8 mouse cellular contexts compared by ENCODE assay signal in the genomic region with DNA sequence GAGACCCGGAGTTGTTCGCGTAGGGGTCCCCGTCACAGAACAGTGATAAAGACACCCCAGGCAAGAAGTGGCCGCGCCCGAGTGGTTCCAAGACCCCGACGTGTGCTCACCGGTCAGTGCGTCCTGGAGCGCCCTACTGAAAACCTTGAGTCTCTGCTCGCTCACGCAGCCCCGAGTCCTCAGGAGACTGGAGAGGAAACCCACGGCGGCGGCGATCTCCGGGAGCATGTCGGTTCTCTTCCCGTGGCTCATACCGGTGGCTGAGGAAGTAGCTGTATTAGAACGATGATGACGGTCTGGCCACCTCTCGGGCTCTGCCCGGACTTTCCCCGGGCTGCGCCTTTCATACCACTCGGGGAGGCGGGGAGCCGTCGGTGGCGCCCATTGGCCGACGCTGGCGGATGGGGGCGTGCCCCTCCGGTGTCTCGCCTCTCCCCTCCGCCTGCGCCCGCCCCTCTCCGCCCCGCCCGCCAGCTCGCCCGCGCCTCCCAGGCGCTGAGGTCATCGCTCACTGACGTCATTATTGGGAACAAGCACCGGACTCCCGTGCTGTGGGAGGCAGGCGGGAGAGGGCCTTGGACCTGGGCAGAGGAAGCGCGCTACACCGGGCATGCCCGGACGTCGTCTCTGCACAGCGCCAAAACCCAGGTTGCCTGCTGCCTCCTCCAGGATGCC. TPM values are rescaled to one million over a fixed set of nuclear protein-coding genes. Genes with fewer than 3 reads are reported as not detected.
A peak's percentile ranks its signal among the peaks of the same experiment; 100 is the strongest.
DNase-seq lines count a peak whose midpoint lies in the region; ATAC-seq lines count a peak whose summit lies in the region.

A gene (minus strand): TSS at position 319 of the 675 bp plus-strand sequence.

- H3K36me3 ChIP-seq in heart, embryonic 13.5 days, result peaks cover 33% of the 10 kb centered on the region
- peaks cover 39% of the 10 kb centered on the region for H3K36me3 ChIP-seq in liver, embryonic 13.5 days
- H3K36me3 ChIP-seq in stomach, embryonic 16.5 days (ENCODE audit: control insufficient read depth, insufficient read depth, low read length), result peaks cover 7% of the 10 kb centered on the region; the same call in 1 of the 2 replicates

- H3K9me3 ChIP-seq in heart, embryonic 13.5 days, result no peaks in the 10 kb centered on the region
- no peaks in the 10 kb centered on the region for H3K9me3 ChIP-seq in liver, embryonic 13.5 days (replicated peaks)
- no peaks in the 10 kb centered on the region for H3K9me3 ChIP-seq in stomach, embryonic 16.5 days (replicated peaks; ENCODE audit: control insufficient read depth, low read length)

- peak within 1 kb of the TSS; percentile 82 for H3K4me2 ChIP-seq in heart, embryonic 13.5 days
- H3K4me2 ChIP-seq in liver, embryonic 13.5 days, result peak within 1 kb of the TSS; percentile 90
- H3K4me2 ChIP-seq in stomach, embryonic 16.5 days (ENCODE audit: low read depth, low read length), result peak within 1 kb of the TSS; percentile 83

- H3K27ac ChIP-seq in heart, embryonic 13.5 days (replicated peaks), result peak within 1 kb of the TSS; percentile 92
- peak within 1 kb of the TSS; percentile 100 for H3K27ac ChIP-seq in liver, embryonic 13.5 days
- peak within 1 kb of the TSS; percentile 93 for H3K27ac ChIP-seq in stomach, embryonic 16.5 days (ENCODE audit: low read length)

- ATAC-seq in erythroid progenitor cell, adult 5-6 weeks (replicated peaks; ENCODE audit: low FRiP score, poor library complexity, severe bottlenecking), result peak; percentile 67
- peak; percentile 95 for ATAC-seq in heart, embryonic 13.5 days (ENCODE audit: extremely low read depth, insufficient number of reproducible peaks, low FRiP score, low TSS enrichment)
- ATAC-seq in liver, embryonic 13.5 days (ENCODE audit: low read depth), result peak; percentile 85
- peak; percentile 96 for ATAC-seq in stomach, embryonic 16.5 days (ENCODE audit: insufficient read depth, low FRiP score)

- no peaks in the 10 kb centered on the region for H3K27me3 ChIP-seq in heart, embryonic 13.5 days (replicated peaks)
- no peaks in the 10 kb centered on the region for H3K27me3 ChIP-seq in liver, embryonic 13.5 days
- H3K27me3 ChIP-seq in stomach, embryonic 16.5 days (ENCODE audit: control insufficient read depth, insufficient read depth, low read length), result no peaks in the 10 kb centered on the region

- peak within 1 kb of the TSS; percentile 80 for H3K4me3 ChIP-seq in heart, embryonic 13.5 days
- peak within 1 kb of the TSS; percentile 87 for H3K4me3 ChIP-seq in liver, embryonic 13.5 days (replicated peaks)
- H3K4me3 ChIP-seq in stomach, embryonic 16.5 days (replicated peaks; ENCODE audit: low read length), result peak within 1 kb of the TSS; percentile 85

- H3K4me1 ChIP-seq in heart, embryonic 13.5 days, result peaks cover 89% of the 10 kb centered on the region
- H3K4me1 ChIP-seq in liver, embryonic 13.5 days (replicated peaks), result peaks cover 90% of the 10 kb centered on the region
- H3K4me1 ChIP-seq in stomach, embryonic 16.5 days (ENCODE audit: control insufficient read depth, insufficient read depth, low read length), result peaks cover 54% of the 10 kb centered on the region

- peak; percentile 97 for DNase-seq in CD4-positive helper T cell, adult 2 months (ENCODE audit: low read depth, low spot score)
- DNase-seq in brain, embryonic 18.5 days (ENCODE audit: low read depth, low spot score), result peak; percentile 89
- DNase-seq in kidney, postnatal 14 days, result peak; percentile 99
- peak; percentile 96 for DNase-seq in liver, embryonic 13.5 days
- peak; percentile 95 for DNase-seq in neural tube, embryonic 10.5 days (ENCODE audit: extremely low spot score, low spot score)

- under 1% methylated on average over 57 of the region's 62 CpGs for WGBS in heart, embryonic 13.5 days
- under 1% methylated on average over 62 of the region's 62 CpGs for WGBS in liver, embryonic 13.5 days (ENCODE audit: insufficient replicate concordance)
- WGBS in stomach, embryonic 16.5 days, result under 1% methylated on average over 62 of the region's 62 CpGs

- H3K9ac ChIP-seq in heart, embryonic 13.5 days, result peak within 1 kb of the TSS; percentile 97
- peak within 1 kb of the TSS; percentile 98 for H3K9ac ChIP-seq in liver, embryonic 13.5 days
- H3K9ac ChIP-seq in stomach, embryonic 16.5 days (ENCODE audit: low read length), result peak within 1 kb of the TSS; percentile 90

RNA-seq across cellular contexts. Expression of the gene that starts here (rescaled TPM):
- 156 and 184 TPM in 2 replicates for total RNA-seq in erythroid progenitor cell, adult 5-6 weeks (2015; ENCODE audit: low replicate concordance)
- total RNA-seq in erythroid progenitor cell, adult 5-6 weeks (2017; ENCODE audit: low replicate concordance), result 261 and 289 TPM in 2 replicates
- 33.1 and 37.0 TPM in 2 replicates for polyA plus RNA-seq in heart, embryonic 13.5 days (2015; fragmentation: Nextera tagmentation; extraction: Ambion mirVana)
- 79.6 and 89.1 TPM in 2 replicates for polyA plus RNA-seq in liver, embryonic 13.5 days (2015; fragmentation: Nextera tagmentation; extraction: Ambion mirVana)
- 98.5 and 110 TPM in 2 replicates for polyA plus RNA-seq in stomach, embryonic 16.5 days (2015; fragmentation: Nextera tagmentation; extraction: Ambion mirVana)

Comparison
In these comparisons a context has a peak if more than half of its experiments do, and no peak if none do; other contexts are left out.
1. Peak in every context shown above with its lines: DNase-seq, ATAC-seq, H3K4me3 ChIP-seq and H3K27ac ChIP-seq.